Mouse (Mus musculus) erythroblast, embryonic 14.5 days (primary cell): ENCODE results near the gene Meis2.

Source experiments
- GATA1 ChIP-seq: IDR thresholded peaks from 2 replicates; pipeline ENCODE4 v1.6.1; 2012; ENCODE audit warnings: low read length, inconsistent platforms, mixed read lengths
- TAL1 ChIP-seq: IDR thresholded peaks from 3 replicates; pipeline ENCODE4 v1.6.1; 2012; ENCODE audit warnings: low read length, inconsistent platforms, mixed read lengths

DNA sequence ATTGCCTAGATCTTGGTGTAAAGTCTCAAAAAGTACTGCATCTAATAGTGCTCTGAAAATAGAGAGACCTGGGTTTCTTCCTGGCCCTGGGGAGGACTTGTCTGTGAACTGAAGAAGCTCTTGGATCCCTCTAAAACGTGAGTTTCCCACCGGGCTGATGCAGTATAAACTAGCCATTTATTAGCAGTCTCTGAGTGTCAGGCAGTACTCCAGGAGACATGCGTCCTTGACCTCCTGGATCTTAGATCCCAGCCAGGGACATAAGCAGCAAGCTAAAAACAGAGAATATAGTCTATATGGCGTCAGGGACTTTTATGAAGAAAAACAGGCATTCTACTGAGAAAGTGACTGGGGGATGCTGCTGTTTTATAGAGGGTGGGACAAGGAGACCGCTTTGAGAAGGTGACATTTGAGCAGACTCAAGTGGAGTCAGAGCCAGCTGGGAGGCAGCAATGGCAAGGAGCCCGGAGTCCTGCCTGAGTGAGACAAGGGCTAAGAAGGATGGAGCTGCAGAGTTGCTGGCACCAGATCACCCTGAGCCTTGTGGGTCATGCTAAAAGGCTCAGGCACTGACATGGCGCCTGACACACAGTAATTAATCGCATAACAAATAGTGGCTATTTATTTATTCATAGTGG, 126.6 kb downstream of the Meis2 start:
- TF ChIP-seq GATA1 (no peak), TAL1 (no peak)
